Mouse (Mus musculus): ENCODE results near the gene Nemp2. TPM values are rescaled to one million over a fixed set of nuclear protein-coding genes. Genes with fewer than 3 reads are reported as not detected.

Gene Nemp2
- polyA plus RNA-seq, 1 experiment from 2014 or later: 7.4 TPM

Other genes with a start within 250 kb of the Nemp2 start
- 23.0 and 25.0 TPM in 2 replicates for gene Nab1, start 130.0 kb upstream of the Nemp2 start, polyA plus RNA-seq (2015; fragmentation: Nextera tagmentation; extraction: Ambion mirVana)
- 4.0 and 5.0 TPM in 2 replicates for gene Mfsd6, start 96.8 kb downstream of the Nemp2 start, polyA plus RNA-seq (2015; fragmentation: Nextera tagmentation; extraction: Ambion mirVana)
- 15.9 and 19.8 TPM in 2 replicates for gene Inpp1, start 187.0 kb downstream of the Nemp2 start, polyA plus RNA-seq (2015; fragmentation: Nextera tagmentation; extraction: Ambion mirVana)
- gene Hibch, start 214.2 kb downstream of the Nemp2 start, polyA plus RNA-seq (2015; fragmentation: Nextera tagmentation; extraction: Ambion mirVana): 22.3 and 25.2 TPM in 2 replicates

All from stomach, embryonic 15.5 days (tissue).